Mouse (Mus musculus) E14TG2a.4 (cell line): ENCODE measurements around the gene Olfr1201.

Source experiments
- CTCF ChIP-seq: conservative IDR thresholded peaks from 2 replicates; pipeline ENCODE4 v1.5.1; 2014; ENCODE audit warnings: low read length
- NANOG ChIP-seq: IDR thresholded peaks from 2 replicates; pipeline ENCODE4 v1.6.1; 2014; ENCODE audit warnings: borderline replicate concordance, low read length, mixed read lengths
- POU5F1 ChIP-seq: IDR thresholded peaks from 2 replicates; pipeline ENCODE4 v1.6.1; 2014; ENCODE audit warnings: low read length, borderline replicate concordance

DNA sequence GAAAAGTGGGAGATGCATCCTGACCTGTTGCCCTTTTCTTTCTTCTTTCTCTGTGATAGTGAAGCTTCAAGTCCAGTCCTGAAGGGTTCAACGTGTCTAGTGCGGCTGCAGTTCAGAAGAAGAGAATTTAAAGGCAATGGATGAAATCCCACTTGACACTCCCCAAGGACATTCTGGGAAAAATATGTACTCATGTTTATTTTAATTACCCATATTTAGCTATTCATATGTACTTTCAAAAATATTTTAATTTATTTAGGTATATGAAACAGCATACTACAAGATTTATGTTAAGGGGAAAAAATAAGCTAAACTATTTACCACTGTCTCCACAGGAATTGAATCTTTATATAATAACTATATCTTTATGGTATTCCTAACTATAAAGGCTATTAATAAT lies 41.6 kb upstream of the Olfr1201 start, which contains the start of gene Olfr1198:
- TF ChIP-seq CTCF (no peak), NANOG (no peak), POU5F1 (no peak)
